Mouse (Mus musculus) brain, embryonic 18.5 days (tissue): ENCODE data around the gene Babam1.

Experiments used
- DNase-seq: peaks from one replicate; pipeline ENCODE4 v3.0.0-alpha.2; 2012; ENCODE audit warnings: low read depth, low spot score

Gene Babam1

DNA sequence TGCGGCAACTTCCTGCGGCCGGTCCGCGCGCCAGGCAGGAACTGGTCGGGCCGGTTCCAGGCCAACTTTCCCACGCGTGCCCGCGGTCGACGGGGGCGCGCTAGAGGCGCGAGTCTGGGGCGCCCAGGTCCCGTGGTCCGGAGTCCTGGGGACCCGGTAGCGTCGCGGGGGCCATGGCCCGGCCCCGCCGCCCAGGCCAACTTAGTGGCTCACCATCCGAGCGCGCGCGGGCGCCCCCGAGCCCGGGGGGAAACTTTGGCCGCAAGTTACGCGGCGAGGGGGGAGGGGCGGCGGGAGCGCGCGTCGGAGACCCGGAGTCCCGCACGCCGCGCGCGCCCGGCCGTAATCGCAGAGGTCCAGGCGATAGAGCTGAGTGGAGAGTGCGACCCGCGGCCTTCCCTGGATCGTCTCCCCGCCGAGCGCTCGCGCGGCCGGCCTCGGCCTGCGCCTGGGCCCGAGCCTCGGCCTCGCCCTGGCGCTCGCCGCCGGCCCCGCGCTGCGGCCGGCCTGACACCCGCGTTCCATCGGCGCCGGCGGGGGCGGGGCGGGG is 15.2 kb upstream of the Babam1 start, which contains the start of gene Nr2f6:
Gene Nr2f6 (minus strand): TSS at position 540 of the 550 bp plus-strand sequence.
- DNase-seq = no peak

DNA sequence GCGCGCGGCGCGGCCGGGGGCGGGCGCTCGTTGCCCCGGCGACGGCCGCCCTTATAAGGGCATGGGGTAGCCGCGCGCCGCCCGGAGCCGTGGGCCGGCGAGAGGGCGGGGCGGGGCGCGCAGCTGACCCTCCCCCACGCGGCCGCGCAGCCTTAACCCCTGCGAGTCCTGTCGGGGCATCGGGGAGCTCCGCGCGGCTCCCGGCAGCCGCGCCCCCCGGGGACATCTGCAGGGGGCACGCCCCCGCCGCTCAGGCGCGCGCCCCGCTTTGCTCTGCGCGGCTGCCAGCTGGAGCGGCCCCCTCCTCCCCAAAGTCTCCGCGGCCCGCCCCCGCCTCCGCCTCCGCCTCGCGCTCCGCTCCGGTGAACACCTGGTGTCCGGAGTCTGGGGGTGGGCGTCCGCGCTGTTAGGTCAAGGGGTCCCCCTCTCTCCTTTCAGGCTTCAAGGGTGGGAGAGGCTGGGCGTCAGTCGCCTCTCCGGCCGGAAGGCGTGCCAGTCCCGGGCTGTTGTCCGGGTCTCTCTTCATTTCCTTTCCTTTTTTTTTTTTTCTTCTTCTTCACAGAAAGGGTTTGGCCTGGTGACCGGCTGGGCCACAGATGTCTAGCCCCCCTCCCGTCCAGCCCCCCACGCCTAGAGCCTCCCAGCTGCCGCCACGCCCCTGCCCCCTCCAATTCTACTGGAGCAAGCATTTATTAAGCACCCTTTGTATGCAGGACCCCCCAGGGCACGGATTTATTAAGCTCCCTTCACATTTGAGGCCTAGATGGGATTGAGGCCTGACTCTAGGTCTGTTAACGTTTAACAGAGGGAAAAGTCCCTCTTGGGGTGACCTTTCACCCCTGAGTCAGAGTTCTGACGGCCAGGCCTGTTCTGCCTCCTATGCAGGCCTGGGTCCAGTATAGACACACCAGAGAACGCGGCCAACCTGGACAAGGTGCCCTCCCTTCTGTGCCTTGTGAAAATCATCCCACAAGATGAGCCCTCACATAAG is 14.4 kb upstream of the Babam1 start:
- DNase-seq = no peak

DNA sequence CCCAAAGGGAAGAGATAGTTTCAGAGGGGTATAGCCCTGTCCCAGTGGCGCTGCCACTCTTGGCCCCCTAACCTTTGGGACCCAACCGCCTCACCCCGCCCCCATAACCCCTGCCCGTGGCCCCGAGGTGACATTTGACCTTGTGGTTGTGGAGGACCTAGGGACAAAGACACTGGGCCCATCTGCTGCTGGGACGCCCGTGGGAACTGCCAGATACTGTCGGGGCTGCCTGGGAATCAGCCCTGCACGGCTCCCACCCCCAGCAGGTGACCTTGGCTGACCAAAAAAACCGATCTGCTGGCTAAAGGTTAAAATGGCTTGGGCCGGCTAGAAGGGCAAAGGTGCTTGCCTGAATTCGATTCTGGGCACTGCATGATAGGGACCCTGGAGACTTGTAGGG is 13.3 kb upstream of the Babam1 start:
- no peak for DNase-seq

DNA sequence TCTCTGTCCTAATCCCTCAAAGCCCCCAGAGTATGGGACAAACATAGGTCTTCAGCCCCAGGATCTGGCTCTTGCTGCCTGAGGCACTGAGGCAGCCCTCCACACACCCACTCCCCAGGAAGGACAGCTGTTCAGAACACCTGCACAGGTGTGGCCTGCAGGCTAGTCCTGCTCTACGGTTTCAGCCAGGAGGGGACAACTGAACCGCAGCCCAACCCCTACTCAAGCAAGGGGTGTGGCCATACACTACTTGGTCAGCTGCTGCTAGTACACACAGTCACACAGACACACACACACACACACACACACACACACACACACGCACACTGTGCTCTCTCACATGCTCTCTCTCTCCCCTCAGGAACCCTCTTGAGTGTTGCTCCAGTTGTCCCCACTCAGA is 12.8 kb upstream of the Babam1 start:
- no peak for DNase-seq

DNA sequence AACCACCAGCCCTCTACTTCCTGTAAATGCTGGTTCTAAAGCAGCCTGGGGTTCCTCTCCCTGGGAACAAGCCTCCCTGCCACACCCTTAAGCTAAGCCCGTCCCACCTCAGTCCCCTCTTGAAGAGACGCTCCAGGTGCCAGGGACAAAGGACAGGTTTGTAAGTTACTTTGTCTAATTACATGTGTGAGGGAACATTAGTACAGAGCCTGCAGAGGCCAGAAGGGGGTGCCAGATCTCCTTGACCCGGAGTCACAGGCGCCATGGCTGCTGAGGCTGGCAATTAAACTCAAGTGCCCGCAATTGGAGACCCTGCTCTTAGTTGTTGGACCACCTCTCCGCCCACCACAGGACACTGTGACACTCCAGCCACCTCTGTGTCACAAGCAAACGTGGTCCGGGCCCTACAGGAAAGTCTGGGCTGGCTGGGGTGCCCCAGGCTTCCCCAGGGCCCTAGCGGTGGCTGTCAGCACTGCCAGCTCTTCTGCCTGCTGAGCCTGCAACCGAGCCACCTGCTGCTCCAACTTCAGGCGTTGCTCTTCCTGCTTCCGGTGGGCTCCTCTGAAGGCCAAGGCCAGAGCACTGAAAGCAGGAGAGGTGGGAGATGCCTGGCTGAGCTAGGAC is 11.3 kb upstream of the Babam1 start:
- no peak for DNase-seq

DNA sequence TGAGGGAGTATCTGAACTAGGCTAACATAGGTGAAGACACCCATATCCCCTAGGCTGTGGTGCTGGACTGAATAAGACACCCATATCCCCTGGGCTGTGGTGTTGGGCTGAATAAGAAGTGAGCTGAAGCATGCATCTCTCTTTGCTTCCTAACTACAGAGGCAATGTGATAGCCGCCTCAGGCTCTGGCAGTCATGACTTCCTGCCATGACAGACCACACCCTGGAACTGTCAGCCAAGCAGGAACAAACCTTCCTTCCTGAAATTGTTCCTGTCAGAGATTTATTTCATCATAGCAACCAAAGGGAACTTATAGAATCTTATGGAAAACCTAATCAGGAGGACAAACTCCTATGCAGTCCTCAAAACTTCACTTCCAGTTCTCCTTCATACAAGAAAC is 8.4 kb upstream of the Babam1 start:
- no peak for DNase-seq

DNA sequence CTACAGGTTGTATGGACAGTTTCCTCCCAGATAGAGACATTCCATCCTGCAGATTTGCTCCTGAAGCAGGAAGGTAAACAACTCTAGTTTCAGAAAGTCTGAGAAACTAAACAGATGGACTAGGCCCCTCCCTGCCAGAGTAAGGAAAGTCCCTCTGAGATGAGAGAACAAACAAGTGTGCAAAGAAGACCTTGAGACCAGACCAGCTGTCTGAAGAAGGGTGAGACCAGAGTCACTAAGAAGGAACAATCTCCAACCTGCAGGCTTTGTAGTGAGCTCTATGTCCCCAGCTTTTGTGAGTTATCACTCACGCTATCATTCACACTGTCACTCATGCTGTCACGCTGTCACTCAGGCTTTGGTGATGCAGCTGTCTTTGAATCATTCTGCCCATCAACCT is 5.0 kb upstream of the Babam1 start:
- no peak for DNase-seq

DNA sequence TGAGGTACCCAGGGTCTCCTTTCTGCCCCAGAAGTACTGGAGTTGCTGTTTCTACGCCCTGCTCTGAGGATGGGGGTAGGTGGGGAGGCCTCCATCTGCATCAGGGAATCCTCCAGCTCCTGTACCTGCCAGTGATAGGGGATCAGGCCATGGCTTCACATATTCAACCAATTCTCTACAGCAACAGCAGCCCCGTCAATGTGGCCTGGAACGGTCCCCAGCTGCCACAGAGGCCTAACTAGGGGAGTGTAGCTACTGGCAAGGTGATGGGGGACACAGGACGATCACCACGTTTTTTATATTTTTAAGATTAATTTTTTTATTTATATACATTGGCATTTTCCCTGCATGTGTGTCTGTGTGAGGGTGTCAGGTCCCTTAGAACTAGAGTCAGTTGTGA is 4.3 kb upstream of the Babam1 start:
- no peak for DNase-seq

DNA sequence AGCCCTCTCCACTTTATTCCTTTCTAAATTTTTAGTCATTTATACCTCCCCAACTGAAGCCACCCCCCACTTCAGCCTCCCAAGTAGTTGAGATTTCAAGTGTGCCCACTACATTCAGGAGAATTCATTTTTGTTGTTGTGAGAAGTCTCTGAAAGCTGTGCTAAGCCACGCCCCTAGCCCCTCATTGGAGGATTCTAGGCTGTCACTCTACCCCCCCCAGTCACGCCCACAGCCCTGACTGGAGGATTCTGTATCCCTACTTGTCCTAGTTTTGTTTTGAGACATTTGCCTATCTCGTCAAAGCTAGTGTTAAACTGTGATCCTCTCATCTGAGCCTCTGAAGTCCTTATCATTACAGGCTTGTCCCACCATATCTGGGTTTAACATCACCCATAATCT is 3.8 kb upstream of the Babam1 start:
- no peak for DNase-seq

DNA sequence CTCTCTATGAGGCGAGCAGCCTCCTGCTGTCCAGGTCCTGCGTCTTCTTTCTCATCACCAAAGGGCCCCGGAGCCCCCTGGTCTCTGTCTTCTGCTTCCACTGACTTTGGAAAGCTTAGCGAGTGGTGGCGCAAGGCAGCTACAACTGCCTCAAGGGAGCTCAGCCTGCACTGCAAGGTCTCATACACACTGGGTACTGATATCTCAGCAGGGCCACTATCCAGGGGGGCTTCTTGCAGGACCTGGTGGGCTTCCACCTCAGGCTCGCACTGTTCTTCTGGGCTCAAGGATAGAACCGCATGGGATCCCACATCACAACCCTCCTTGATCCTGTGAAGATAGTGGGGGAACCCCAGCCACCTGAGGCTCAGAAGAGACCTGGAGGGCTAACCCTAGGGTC is 2.2 kb upstream of the Babam1 start:
- DNase-seq = no peak

DNA sequence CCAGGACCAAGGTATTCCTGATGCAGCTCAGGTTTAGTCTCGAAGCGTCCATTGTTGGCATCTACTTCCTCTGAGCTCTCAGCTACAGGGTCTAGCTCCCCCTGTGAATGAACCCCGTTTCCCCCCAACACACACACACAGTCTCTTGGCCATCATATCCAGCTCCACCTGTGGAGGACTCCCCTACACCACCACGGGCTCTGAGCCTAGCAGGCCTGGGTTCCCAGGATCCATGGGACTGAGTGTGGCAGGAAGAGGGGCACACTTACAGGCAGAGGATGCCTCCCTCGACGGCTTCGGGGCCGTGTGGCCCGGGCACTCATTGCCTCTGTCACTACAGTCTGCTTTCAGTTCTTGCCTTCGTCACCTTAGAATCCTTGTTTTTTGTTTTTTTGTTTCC is 1.6 kb upstream of the Babam1 start:
- no peak for DNase-seq

DNA sequence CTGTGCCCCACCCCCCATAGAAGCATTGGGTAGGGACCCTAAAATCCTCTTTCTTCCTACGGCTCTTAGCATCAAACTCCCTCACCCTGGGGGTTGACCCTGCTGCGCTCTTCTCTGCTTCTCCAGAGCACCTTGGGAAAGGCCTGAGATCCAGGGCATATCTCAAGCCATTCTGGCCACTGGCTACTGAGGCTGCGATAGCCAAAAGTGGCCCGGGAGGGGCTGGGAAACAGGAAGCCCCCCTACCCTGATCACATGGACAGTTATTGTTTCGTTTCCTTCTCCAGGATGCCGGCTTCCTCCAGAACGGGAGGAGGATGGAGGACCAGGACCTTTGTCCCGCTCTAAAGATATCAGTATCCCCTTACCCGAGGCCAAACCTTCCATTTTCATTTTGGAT is 1.0 kb upstream of the Babam1 start, which contains the start of gene Ushbp1:
Gene Ushbp1 (minus strand): TSS at position 174 of the 400 bp plus-strand sequence.
- no peak for DNase-seq

DNA sequence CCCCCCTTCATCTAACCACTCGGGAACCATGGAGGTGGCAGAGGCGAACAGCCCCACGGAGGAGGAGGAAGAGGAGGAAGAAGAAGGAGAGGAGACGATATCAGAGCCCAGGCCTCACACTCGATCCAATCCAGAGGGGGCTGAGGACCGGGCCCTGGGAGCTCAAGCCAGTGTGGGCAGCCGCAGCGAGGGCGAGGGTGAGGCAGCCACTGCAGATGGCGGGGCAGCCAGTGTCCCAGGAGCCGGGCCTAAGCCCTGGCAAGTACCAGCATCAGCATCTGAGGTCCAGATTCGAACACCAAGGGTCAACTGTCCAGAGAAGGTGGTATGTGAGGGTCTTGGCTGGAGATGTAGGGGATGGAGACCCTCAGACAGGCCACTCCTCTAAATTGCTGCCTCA is 1.0 kb downstream of the Babam1 start:
- no peak for DNase-seq

DNA sequence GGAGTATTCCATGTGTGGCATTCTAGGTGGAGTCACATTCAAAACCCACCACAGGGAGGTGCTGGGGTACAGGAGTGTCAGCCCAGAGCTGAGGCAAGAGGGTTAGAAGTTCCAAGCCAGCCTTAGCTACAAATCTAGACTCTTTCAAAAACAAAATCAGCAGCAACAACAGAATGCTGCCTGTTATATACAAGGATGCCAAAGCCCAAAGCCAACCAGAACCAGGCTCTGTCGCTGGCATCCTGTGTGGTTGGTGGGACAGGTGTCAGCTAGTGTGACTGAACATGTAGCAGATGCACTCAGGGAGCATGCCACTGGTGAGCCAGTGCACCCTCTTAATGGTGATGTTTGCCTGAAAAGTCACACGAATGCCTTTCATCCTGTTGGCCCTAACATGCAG is 4.2 kb downstream of the Babam1 start:
- DNase-seq = no peak

DNA sequence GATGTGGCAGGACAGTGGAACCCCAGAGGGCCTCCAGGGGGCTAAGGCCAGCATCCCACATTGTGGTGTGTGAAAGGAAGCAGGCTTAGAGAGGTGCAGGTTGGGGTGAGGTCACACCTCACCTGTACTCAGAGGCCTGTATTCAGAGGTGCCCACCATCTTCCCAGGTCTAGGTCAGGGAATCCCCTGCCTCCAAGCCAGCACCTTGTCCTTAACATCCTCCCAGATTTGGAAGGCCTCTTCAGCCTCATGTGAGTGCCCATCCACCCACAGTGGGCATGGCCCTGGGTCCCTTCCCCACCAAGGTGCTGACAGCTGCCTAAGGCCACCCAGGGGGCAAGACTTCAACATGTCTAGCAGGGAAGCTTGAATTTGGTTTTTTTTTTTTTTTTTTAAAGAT is 4.8 kb downstream of the Babam1 start:
- DNase-seq = no peak

DNA sequence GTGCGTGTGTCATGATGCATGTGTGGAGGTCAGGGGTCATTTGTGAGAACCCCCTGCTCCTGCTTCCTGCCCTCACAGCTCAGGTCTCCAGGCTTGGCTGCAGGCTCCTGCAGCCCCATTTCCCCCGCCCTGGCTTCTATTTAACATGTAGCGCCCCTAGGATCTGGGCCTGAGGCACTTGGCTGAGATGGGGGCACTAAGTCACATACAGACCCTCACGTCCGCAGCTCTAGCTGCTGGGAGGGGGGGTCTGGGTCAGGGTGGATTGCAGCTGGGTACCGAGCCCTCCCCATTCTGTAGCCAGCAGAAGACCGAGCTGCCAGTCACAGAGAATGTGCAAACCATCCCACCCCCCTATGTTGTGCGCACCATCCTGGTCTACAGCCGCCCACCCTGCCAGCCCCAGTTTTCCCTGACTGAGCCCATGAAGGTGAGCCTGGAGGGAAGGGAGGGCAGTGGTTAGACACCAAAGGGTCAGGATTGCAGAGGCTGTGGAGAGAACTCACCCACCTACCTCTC is 5.8 kb downstream of the Babam1 start:
- DNase-seq = no peak

DNA sequence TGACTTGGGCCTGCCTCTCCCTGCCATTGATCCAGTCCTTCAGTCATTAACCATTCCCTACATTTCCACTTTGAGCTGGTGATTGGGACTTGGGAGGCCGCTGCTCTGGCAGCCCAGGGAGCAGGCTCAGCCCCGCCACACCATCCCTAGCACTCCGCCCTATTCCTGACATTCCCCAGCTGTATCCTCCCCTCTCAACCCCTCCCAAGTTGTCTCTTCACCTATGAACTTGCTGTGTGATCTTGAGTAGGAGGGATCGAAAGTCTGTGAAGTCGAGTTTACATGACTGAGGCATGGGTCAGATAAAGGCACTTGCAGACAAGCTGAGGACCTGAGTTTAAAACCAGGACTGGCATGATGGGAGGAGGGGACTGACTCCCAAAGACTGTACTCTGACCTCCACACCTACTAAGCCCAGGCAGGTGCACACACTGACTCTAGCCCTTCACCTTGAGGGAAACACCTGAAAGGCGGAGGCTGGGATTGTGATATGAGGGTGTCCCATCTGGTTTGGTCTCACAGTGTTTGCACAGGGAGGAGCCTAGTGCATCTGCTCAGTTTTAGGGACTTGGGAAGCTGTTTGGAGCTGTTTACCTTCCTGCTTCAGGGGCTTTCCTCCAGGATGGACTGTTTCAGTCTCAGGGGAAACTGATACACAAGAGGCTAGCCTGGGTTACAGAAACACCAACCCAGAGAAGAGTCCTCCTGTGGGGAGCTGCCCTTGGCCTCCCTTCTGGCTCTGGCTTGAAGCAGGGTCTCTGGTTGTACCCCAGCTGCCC is 6.6 kb downstream of the Babam1 start:
- DNase-seq = no peak

DNA sequence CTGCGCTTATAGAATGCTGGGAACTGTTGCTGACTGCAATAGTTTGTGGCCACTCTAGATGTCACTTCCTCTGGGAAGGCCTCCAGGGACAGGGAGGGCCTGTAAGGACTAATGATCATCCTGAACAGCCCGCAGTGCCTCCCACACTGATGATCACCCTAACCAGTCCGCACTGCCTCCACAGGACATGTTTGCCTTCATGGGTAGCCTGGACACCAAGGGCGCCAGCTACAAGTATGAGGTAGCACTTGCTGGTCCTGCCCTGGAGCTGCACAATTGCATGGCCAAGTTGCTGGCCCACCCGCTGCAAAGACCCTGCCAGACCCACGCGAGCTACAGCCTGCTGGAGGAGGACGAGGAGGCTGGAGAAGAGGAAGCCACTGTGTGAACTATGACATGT is 7.3 kb downstream of the Babam1 start:
- no peak for DNase-seq

DNA sequence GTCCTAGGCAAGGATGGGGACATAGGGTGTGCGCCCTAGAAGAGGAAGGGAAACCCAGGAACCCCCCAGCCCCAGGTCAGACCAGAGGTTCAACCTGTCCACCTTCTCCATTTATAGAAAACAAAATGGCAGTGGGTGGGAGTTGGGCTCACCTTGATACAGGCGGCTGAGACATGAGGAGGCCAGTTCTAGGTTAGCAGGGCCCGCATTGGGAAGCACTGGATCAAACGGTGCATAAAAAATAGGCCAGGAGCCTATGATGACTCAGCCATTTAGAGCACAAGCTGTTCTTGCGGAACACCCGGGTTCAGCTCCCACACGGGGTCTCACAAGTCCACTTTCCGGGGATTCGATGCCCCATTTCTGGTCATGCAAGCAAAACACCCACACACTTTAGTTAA is 8.3 kb downstream of the Babam1 start:
- no peak for DNase-seq

DNA sequence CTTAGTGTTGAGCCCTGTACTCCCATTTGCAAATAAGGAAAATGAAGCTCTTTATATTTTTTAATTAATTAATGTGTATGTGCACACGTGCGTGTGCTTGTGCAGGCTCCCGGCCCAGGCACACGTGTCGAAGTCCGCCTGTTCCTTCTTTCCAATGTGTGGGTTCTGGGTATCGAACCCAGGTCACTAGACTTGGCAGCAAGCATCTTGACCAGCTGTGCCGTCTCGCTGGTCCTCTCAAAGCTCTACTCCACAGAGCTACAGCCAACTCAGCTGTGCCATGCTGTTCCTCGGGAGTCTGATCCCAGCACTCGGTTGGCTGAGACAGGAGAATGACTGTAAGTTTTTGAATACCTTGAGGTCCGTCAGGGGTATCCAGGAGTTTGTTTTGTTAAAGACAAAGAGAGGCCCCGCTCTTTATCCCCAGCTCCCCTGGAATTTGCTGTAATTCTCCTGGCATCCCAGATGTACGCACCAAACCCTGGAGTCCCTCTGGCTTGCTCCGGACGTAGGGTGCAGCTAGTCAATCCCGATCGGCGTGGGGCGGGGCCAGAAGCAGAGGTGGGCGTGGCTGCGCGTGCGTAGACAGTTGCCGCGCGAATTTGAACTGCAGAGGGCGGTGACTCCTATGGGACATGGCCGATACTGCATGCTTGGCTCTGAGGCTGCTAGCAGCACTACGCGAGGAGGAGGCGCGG is 8.9 kb downstream of the Babam1 start, which contains the start of gene Ankle1:
Gene Ankle1 (plus strand): TSS at position 610 of the 698 bp plus-strand sequence.
- DNase-seq = peak; percentile 55
